Mouse (Mus musculus) midbrain, postnatal 0 days (tissue): ENCODE measurements at regions not wholly inside any gene's neighbourhood (a gene's known extent, or its start where the extent isn't known, plus 50 kb on each side); places are given as distances from the start of the nearest gene placed in this dataset.
A peak's percentile ranks its signal among the peaks of the same experiment; 100 is the strongest.

Experiments used
- ATAC-seq: fragments of 200-750 bp; cut with Nextera tagmentation; 2 replicates; pipeline ENCODE4 v1.8.0; 2017; ENCODE audit warnings: moderate number of reproducible peaks, mild to moderate bottlenecking, moderate TSS enrichment, moderate library complexity; ENCODE audit not compliant: low FRiP score
- DNase-seq: peaks from one replicate; pipeline ENCODE4 v3.0.0-alpha.2; 2015; ENCODE audit warnings: low spot score
- H3K27ac ChIP-seq: fragments of 300-500 bp; sonication (generic); 2 replicates; pipeline ENCODE4 v1.5.1; 2014; ENCODE audit warnings: low read depth, mild to moderate bottlenecking, low read length, mixed read lengths
- H3K27me3 ChIP-seq: fragments of 300-500 bp; sonication (generic); 2 replicates; pipeline ENCODE4 v1.6.1; 2014; ENCODE audit warnings: low read length, control low read depth, mixed read lengths; ENCODE audit not compliant: insufficient read depth
- H3K36me3 ChIP-seq: fragments of 300-500 bp; sonication (generic); 2 replicates; pipeline ENCODE4 v1.6.1; 2014; ENCODE audit warnings: low read length, control low read depth, mixed read lengths; ENCODE audit not compliant: insufficient read depth
- H3K4me1 ChIP-seq: fragments of 300-500 bp; sonication (generic); 2 replicates; pipeline ENCODE4 v1.6.1; 2014; ENCODE audit warnings: mild to moderate bottlenecking, control low read depth, antibody characterized with exemption, low read length, mixed read lengths; ENCODE audit not compliant: insufficient read depth
- H3K4me2 ChIP-seq: fragments of 300-500 bp; sonication (generic); 2 replicates; pipeline ENCODE4 v1.6.1; 2014; ENCODE audit warnings: low read depth, mild to moderate bottlenecking, low read length, mixed read lengths; ENCODE audit not compliant: poor library complexity, severe bottlenecking
- H3K4me3 ChIP-seq: fragments of 300-500 bp; sonication (generic); 2 replicates; pipeline ENCODE4 v1.5.1; 2014; ENCODE audit warnings: low read depth, mild to moderate bottlenecking, low read length, moderate library complexity
- H3K9ac ChIP-seq: fragments of 300-500 bp; sonication (generic); replicated peaks from 2 replicates; pipeline ENCODE4 v1.6.1; 2014; ENCODE audit warnings: mild to moderate bottlenecking, low read length, moderate library complexity, mixed read lengths; ENCODE audit not compliant: poor library complexity, severe bottlenecking
- H3K9me3 ChIP-seq: fragments of 300-500 bp; sonication (generic); 2 replicates; pipeline ENCODE4 v1.6.1; 2016; ENCODE audit warnings: low read length, control low read depth
- CTCF ChIP-seq: IDR thresholded peaks from 2 replicates; pipeline ENCODE4 v1.5.1; 2016; ENCODE audit warnings: antibody characterized with exemption, mild to moderate bottlenecking
- WGBS: fragments of 180-500 bp; shearing (Covaris S2); extraction: QIAGEN DNeasy Blood & Tissue Kit; methylation state at CpG from one replicate; pipeline ENCODE4 v1.1.7; 2014; 5-methylcytosine and 5-hydroxymethylcytosine counted together

DNA sequence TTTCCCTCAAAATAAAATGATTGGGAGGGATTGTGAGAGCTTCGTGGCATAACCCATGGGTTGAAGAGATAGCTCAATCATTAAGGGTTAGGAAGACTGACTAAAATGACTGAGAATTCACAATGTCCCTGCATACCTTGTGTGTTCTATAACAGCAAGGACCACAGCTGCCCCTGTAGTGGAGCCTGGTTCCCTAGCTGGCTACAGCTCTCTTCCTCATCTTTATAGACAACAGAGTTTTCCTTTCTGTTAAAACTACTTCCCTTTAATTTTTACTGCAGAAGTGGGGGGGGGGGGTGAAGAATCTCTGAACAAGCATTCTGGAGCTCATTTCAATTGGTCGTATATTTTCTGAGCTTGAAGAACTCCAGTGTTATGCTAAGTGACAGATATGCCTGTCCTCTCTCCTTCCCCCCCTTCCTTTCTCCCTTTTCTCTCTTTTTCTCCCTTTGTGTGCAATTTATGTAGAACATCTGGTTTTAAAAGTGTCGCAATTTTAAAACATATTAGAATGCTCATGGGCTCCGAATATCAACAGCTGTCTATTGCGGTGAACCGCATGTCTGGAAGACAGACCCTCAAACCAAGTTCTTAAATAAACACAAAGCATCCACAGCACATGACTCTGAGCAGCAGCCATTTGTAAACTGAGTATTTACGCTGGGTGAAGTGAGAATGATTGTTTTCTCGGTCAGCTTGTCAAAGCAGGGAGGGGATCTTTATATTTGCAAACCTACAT is 222.0 kb upstream of the Maf start:
- TF ChIP-seq CTCF, result no peak
- Histone ChIP-seq H3K4me2 (no peak overlapping the region), H3K9me3 (no peaks in the 10 kb centered on the region), H3K4me3 (no peak overlapping the region), H3K27me3 (no peaks in the 10 kb centered on the region), H3K4me1 (no peaks in the 10 kb centered on the region), H3K36me3 (no peaks in the 10 kb centered on the region), H3K27ac (no peak overlapping the region), H3K9ac (no peak overlapping the region)
- no peak for ATAC-seq
- DNase-seq, result no peak
- 75% methylated on average over 8 of the region's 8 CpGs for WGBS

DNA sequence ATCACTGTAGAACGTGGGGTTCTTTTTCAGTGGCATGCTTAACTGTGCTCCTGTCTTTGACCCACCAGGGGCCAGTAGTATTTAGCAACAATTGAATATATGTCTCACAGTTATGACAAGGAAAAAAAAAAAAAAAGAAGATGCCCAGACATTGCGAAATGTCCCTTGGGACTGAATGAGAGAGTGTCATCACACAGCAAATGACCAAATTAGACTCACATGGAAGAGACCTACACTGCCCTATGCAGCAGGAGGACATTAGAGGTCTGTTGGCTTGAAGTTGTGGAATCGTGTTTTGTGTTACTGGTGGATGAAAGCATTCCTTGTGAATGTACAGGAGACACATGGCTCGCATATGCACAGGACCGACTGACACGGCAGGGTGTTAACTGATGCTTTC is 214.3 kb upstream of the Maf start:
- Histone ChIP-seq H3K36me3 (no peaks in the 10 kb centered on the region), H3K9me3 (no peaks in the 10 kb centered on the region), H3K27ac (no peak overlapping the region), H3K9ac (no peak overlapping the region), H3K4me2 (no peak overlapping the region), H3K4me3 (no peak overlapping the region), H3K4me1 (no peaks in the 10 kb centered on the region), H3K27me3 (no peaks in the 10 kb centered on the region)
- no peak for TF ChIP-seq CTCF
- WGBS, result 90% methylated on average over 6 of the region's 6 CpGs
- DNase-seq, result no peak
- no peak for ATAC-seq

DNA sequence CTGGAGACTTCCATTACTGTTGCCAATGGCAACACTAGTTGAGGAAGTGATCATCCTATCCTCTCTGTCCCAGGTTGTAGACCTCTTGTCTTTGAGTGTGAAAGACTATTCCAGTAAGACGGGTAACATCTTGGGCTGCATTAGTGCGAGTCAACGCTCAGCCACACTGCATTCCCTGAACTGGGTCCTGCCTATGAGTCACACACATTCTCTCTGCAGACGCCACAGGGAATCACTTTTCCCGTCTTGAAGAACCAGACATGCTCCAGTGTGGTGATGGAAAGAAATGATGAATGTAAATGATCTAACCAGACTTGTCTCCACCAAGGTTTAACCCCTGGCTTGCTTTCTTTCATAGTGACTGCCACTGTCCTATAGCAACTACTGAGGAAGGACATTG is 199.1 kb upstream of the Maf start:
- DNase-seq (no peak), ATAC-seq (no peak)
- Histone ChIP-seq H3K27me3 (no peaks in the 10 kb centered on the region), H3K36me3 (no peaks in the 10 kb centered on the region), H3K4me1 (no peaks in the 10 kb centered on the region), H3K4me2 (no peak overlapping the region), H3K27ac (no peak overlapping the region), H3K9me3 (no peaks in the 10 kb centered on the region), H3K4me3 (no peak overlapping the region), H3K9ac (no peak overlapping the region)
- WGBS, result 92% methylated on average over 5 of the region's 5 CpGs
- no peak for TF ChIP-seq CTCF

DNA sequence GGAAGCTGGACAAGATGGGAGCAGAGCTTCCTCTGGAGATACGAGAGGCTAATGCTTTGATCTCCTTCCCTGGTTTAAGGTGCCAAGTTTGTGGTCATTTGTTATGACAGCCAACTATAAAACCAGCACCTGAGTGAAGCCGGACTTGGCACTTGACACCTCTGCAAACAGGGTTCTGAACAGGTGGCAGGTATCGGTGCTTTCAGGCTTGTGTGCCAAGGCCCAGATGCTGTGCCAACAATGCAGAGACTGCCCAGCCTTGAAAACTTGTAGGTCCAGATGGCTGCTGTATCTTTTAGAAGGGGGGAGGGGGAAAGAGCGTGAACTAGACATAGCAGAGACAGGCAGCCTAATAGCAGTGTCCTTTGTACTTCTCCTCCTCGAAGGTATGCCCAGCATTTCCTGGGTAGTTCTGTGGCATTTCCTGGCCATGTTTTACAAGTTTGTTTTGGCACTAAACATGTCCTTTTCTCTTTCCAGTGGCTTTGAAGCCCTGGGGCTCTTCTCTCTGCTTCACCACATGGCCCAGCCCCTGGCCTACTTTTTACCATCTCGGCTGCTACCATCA is 196.3 kb upstream of the Maf start:
- no peaks in the 10 kb centered on the region for H3K4me1 ChIP-seq
- H3K27ac ChIP-seq, result no peak overlapping the region
- no peaks in the 10 kb centered on the region for H3K27me3 ChIP-seq
- no peaks in the 10 kb centered on the region for H3K36me3 ChIP-seq
- TF ChIP-seq CTCF, result no peak
- H3K4me3 ChIP-seq, result no peak overlapping the region
- WGBS, result 79% methylated on average over 6 of the region's 6 CpGs
- DNase-seq, result peak; percentile 34
- no peak for ATAC-seq
- H3K4me2 ChIP-seq, result no peak overlapping the region
- H3K9me3 ChIP-seq, result no peaks in the 10 kb centered on the region
- H3K9ac ChIP-seq, result no peak overlapping the region

DNA sequence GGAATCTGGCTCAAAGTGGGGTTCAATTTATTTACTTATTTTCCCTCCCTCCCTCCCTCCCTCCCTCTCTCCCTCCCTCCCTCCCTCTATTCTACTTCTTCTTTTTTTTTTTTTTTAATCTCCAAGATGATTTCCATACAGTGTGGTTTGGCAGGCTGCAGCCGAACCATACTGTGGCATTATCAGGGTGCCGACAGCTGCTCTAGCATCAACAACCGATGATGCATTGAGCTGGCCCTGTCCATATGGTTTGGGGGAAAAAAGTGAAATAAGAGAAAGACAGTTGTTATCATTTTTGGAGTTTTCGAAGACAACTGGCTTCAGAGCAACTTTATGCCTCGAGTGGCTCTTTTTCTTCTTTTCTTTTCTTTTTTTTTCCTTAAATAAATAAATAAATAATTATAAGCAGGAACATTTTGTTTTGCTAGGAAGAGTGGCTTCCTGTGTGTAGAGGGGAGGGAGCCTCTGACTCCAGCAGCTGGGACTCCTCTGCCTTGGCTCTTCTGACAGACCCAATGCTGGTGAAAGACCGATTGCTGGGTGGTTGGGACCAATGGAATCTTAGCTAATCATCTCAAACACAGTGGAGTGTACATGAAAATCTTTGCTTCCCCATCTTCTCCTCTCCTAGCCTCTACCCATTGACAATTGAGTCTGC is 190.1 kb upstream of the Maf start:
- H3K4me3 ChIP-seq, result no peak overlapping the region
- ATAC-seq, result no peak
- no peak for TF ChIP-seq CTCF
- WGBS, result 76% methylated on average over 6 of the region's 6 CpGs
- DNase-seq, result peak; percentile 23
- H3K4me2 ChIP-seq, result no peak overlapping the region
- no peaks in the 10 kb centered on the region for H3K27me3 ChIP-seq
- no peak overlapping the region for H3K27ac ChIP-seq
- no peaks in the 10 kb centered on the region for H3K9me3 ChIP-seq
- H3K9ac ChIP-seq, result no peak overlapping the region
- H3K36me3 ChIP-seq, result no peaks in the 10 kb centered on the region
- H3K4me1 ChIP-seq, result no peaks in the 10 kb centered on the region

DNA sequence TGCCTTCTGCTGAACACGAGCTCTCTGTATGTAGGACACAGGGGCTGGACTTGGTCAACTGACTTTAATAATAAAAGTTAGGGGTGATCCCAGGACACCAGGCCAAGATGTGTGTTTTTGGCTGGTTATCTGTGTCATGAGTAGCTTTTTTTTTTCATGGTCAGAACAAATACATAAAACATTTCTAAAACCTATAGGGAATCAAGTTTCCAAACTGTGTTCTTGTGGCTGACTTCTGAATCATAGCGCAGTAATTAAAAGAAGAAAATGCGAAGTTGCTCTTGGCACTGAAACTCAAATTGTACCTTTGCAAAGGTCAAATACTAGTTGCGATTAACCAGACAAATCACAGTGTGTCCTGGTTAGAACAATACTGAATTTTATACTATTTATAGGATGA is 189.5 kb upstream of the Maf start:
- Histone ChIP-seq H3K9me3 (no peaks in the 10 kb centered on the region), H3K4me3 (no peak overlapping the region), H3K36me3 (no peaks in the 10 kb centered on the region), H3K27ac (no peak overlapping the region), H3K4me1 (no peaks in the 10 kb centered on the region), H3K9ac (no peak overlapping the region), H3K4me2 (no peak overlapping the region), H3K27me3 (no peaks in the 10 kb centered on the region)
- TF ChIP-seq CTCF, result no peak
- ATAC-seq (no peak), DNase-seq (no peak)
- WGBS, result 83% methylated on average over 4 of the region's 4 CpGs
